In the genomic region with DNA sequence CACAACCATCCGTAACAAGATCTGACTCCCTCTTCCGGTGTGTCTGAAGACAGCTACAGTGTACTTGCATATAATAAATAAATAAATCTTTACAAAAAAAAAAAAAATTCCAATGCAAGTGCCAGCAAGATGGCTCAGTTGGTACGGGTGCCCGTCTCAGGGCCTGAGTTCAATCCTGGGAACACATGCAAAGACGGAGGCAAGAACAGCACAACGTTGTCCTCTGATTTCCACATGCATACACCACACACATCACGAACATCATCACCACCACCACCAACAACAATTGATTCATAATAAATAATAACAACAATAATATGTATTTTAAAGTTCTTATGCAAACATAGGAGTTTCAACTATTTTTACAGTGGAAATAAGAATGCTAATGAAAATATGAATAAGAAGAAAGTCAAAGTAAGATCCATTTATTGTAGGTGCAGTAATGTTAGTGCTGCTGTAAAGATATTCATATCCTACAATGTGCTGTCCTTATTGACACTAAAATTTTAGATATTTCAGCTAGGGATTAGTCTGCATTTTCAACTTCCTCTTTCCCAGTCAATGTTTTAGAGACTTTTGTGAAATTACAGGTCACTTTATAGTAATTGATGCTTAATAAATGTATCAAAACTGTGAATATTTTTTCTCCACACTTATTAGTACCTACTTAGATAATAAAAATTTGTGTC, we compare ENCODE assay signal across 8 mouse cellular contexts. TPM values are rescaled to one million over a fixed set of nuclear protein-coding genes. Genes with fewer than 3 reads are reported as not detected.
A peak's percentile ranks its signal among the peaks of the same experiment; 100 is the strongest.
DNase-seq lines count a peak whose midpoint lies in the region; ATAC-seq and TF ChIP-seq lines count a peak whose summit lies in the region.

No protein-coding gene starts in this region.

- TF ChIP-seq POLR2A in bone marrow, adult 2 months (IDR thresholded peaks at IDR 0.05; ENCODE audit: borderline replicate concordance, control insufficient read depth, low read depth, low read length): no peak

- no peak overlapping the region for H3K27ac ChIP-seq in kidney, embryonic 14.5 days (ENCODE audit: low read depth, low read length)
- no peak overlapping the region for H3K27ac ChIP-seq in bone marrow, adult 2 months (ENCODE audit: control insufficient read depth, insufficient read depth, low read depth, low read length, poor library complexity)
- H3K27ac ChIP-seq in hindbrain, embryonic 14.5 days: peak overlapping the region; percentile 99
- H3K27ac ChIP-seq in midbrain, embryonic 15.5 days: peak overlapping the region; percentile 44; the same call in 1 of the 2 replicates

- peak overlapping the region; percentile 67; the same call in 1 of the 2 replicates for H3K4me2 ChIP-seq in kidney, embryonic 14.5 days (replicated peaks; ENCODE audit: low read depth, low read length)
- H3K4me2 ChIP-seq in hindbrain, embryonic 14.5 days (replicated peaks): peak overlapping the region; percentile 76
- H3K4me2 ChIP-seq in midbrain, embryonic 15.5 days: peak overlapping the region; percentile 52

- ATAC-seq in kidney, embryonic 14.5 days (ENCODE audit: low FRiP score, low TSS enrichment): no peak
- no peak for ATAC-seq in hindbrain, embryonic 14.5 days (ENCODE audit: low FRiP score)
- ATAC-seq in midbrain, embryonic 15.5 days (replicated peaks): no peak

- H3K4me3 ChIP-seq in kidney, embryonic 14.5 days (ENCODE audit: low read length): no peak overlapping the region
- H3K4me3 ChIP-seq in bone marrow, adult 2 months (replicated peaks; ENCODE audit: control insufficient read depth, low read depth, low read length): peak overlapping the region; percentile 43
- H3K4me3 ChIP-seq in hindbrain, embryonic 14.5 days (replicated peaks; ENCODE audit: low read length): peak overlapping the region; percentile 93
- H3K4me3 ChIP-seq in midbrain, embryonic 15.5 days: peak overlapping the region; percentile 89

- no peak overlapping the region for H3K9ac ChIP-seq in kidney, embryonic 14.5 days (ENCODE audit: low read depth, low read length)
- peak overlapping the region; percentile 98; the same call in 1 of the 2 replicates for H3K9ac ChIP-seq in hindbrain, embryonic 14.5 days
- H3K9ac ChIP-seq in midbrain, embryonic 15.5 days: 0 out of 2 replicates have a peak overlapping the region, but pooled peaks have one; percentile 17

- H3K27me3 ChIP-seq in kidney, embryonic 14.5 days (ENCODE audit: control insufficient read depth, insufficient read depth, low read length): no peaks in the 10 kb centered on the region
- H3K27me3 ChIP-seq in hindbrain, embryonic 14.5 days (ENCODE audit: control insufficient read depth, insufficient read depth, low read length): no peaks in the 10 kb centered on the region
- H3K27me3 ChIP-seq in midbrain, embryonic 15.5 days (replicated peaks): no peaks in the 10 kb centered on the region

- no peak for DNase-seq in kidney, adult 8-10 months
- DNase-seq in hindbrain, embryonic 14.5 days (ENCODE audit: low spot score): no peak
- DNase-seq in layer of hippocampus, postnatal 14 days (ENCODE audit: low spot score in 2 of 2): no peak
- no peak for DNase-seq in urinary bladder, postnatal 10 days (ENCODE audit: low spot score)
- no peak for DNase-seq in cerebellum, adult 11 months

- H3K36me3 ChIP-seq in kidney, embryonic 14.5 days (ENCODE audit: control insufficient read depth, insufficient read depth, low read length): no peaks in the 10 kb centered on the region
- H3K36me3 ChIP-seq in hindbrain, embryonic 14.5 days (replicated peaks; ENCODE audit: control insufficient read depth, insufficient read depth): no peaks in the 10 kb centered on the region
- H3K36me3 ChIP-seq in midbrain, embryonic 15.5 days (replicated peaks): no peaks in the 10 kb centered on the region

- H3K9me3 ChIP-seq in kidney, embryonic 14.5 days (ENCODE audit: control insufficient read depth, low read length): no peaks in the 10 kb centered on the region
- H3K9me3 ChIP-seq in hindbrain, embryonic 14.5 days (ENCODE audit: control insufficient read depth, low read length): no peaks in the 10 kb centered on the region
- no peaks in the 10 kb centered on the region for H3K9me3 ChIP-seq in midbrain, embryonic 15.5 days

- peaks cover 24% of the 10 kb centered on the region for H3K4me1 ChIP-seq in kidney, embryonic 14.5 days (ENCODE audit: control insufficient read depth, insufficient read depth, low read length)
- H3K4me1 ChIP-seq in bone marrow, adult 2 months (ENCODE audit: control insufficient read depth, insufficient read depth, low read length): peaks cover 3% of the 10 kb centered on the region
- H3K4me1 ChIP-seq in hindbrain, embryonic 14.5 days (replicated peaks; ENCODE audit: control insufficient read depth, insufficient read depth, low read length): peaks cover 35% of the 10 kb centered on the region
- peaks cover 41% of the 10 kb centered on the region for H3K4me1 ChIP-seq in midbrain, embryonic 15.5 days

- WGBS in kidney, embryonic 14.5 days: 74% methylated on average over 7 of the region's 7 CpGs
- 14% methylated on average over 7 of the region's 7 CpGs for WGBS in bone marrow, adult 2 months
- WGBS in hindbrain, embryonic 14.5 days: 57% methylated on average over 7 of the region's 7 CpGs
- 57% methylated on average over 7 of the region's 7 CpGs for WGBS in midbrain, embryonic 15.5 days

- no peak for TF ChIP-seq CTCF in bone marrow, adult 2 months (IDR thresholded peaks at IDR 0.05; ENCODE audit: control insufficient read depth, insufficient read depth, low read length)

RNA-seq across cellular contexts. Expression of a gene that starts 2.4 kb away (rescaled TPM):
- polyA plus RNA-seq in kidney, embryonic 14.5 days (2014; fragmentation: Nextera tagmentation; extraction: Ambion mirVana): 17.0 and 24.8 TPM in 2 replicates
- 19.5 and 21.2 TPM in 2 replicates for polyA plus RNA-seq in bone marrow, adult 2 months (2011; ENCODE audit: insufficient read depth, insufficient read length, low replicate concordance, missing spikeins)
- polyA plus RNA-seq in hindbrain, embryonic 14.5 days (2014; fragmentation: Nextera tagmentation; extraction: Ambion mirVana): 61.1 and 68.3 TPM in 2 replicates
- polyA plus RNA-seq in midbrain, embryonic 15.5 days (2015; fragmentation: Nextera tagmentation; extraction: Ambion mirVana): 42.2 and 45.7 TPM in 2 replicates
- total RNA-seq in layer of hippocampus, postnatal 14 days (2021): 100 to 1,000 TPM; 138 to 142 TPM

Comparison
In these comparisons a context has a peak if more than half of its experiments do, and no peak if none do; other contexts are left out.
1. H3K27ac ChIP-seq: peak in hindbrain, embryonic 14.5 days (single experiment) and midbrain, embryonic 15.5 days (single experiment); none in kidney, embryonic 14.5 days (single experiment) and bone marrow, adult 2 months (single experiment).
2. Peak in every context shown above with its lines, with median percentiles within 50 percentile points of each other: H3K4me2 ChIP-seq.